Mouse (Mus musculus): ENCODE measurements at regions not wholly inside any gene's neighbourhood (a gene's known extent, or its start where the extent isn't known, plus 50 kb on each side); places are given as distances from the start of the nearest gene placed in this dataset.
A peak's percentile ranks its signal among the peaks of the same experiment; 100 is the strongest.
"Not testable (repeated sequence)": the region's sequence is repeated elsewhere in the genome, so short reads cannot be mapped to it uniquely, and the experiment has no call there.

DNA sequence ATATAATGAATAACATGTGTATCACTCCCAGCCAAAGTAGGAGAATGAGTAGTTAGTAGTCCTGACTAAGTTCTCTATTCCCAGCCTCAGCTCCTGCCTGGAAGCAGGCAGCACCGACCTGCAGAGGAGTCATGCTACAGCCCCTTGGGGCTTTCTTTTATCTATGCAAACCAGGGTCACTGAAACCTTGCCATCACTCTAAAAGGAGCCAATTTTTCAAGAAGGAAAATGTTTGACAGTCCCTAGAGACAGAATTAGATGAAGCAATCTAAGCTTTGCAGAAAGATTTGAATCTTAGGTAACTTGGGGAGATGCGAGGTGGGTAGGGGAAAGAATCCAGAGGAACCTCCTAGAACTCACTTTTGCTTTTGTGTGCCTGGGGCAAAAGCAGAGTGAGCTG is 103.5 kb upstream of the Sec61g start:
- 68% methylated on average over 2 of the region's 2 CpGs for WGBS
- Histone ChIP-seq H3K4me2 (replicated peaks; ENCODE audit: low read depth, low read length) (no peak overlapping the region), H3K27ac (ENCODE audit: low read length) (no peak overlapping the region), H3K4me1 (ENCODE audit: insufficient read depth, low read depth, low read length) (no peaks in the 10 kb centered on the region), H3K9me3 (ENCODE audit: low read length) (no peaks in the 10 kb centered on the region), H3K9ac (replicated peaks; ENCODE audit: low read depth) (no peak overlapping the region), H3K36me3 (ENCODE audit: insufficient read depth, low read length) (no peaks in the 10 kb centered on the region), H3K4me3 (ENCODE audit: low read depth, low read length) (no peak overlapping the region), H3K27me3 (replicated peaks; ENCODE audit: insufficient read depth, low read length) (no peaks in the 10 kb centered on the region)
- DNase-seq (ENCODE audit: low spot score): no peak
- ATAC-seq: no peak
- TF ChIP-seq EP300 (IDR thresholded peaks at IDR 0.05): no peak
- TF ChIP-seq CTCF (IDR thresholded peaks at IDR 0.05): no peak

DNA sequence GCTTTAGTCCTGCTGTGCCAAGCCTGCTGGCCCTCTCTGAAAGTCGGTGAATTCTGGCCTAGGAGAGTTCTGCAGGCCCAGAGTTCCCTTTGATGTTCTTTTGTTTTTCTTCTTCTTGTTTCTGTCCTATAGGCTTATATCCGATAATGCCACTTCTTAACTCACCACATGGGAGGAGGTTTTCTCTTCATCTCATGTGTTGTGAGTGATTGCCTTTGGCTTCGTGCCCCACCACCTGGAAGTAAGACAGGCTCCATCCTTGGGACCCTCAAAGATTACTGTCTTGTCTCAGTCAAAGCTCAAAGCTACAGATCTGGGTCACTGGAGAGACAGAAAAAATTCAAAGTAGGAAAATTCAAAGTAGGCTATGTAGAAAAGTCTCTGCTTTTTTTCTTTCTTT is 104.2 kb upstream of the Sec61g start:
- TF ChIP-seq CTCF (IDR thresholded peaks at IDR 0.05) (no peak), EP300 (IDR thresholded peaks at IDR 0.05) (no peak)
- Histone ChIP-seq H3K36me3 (ENCODE audit: insufficient read depth, low read length) (no peaks in the 10 kb centered on the region), H3K4me1 (ENCODE audit: insufficient read depth, low read depth, low read length) (no peaks in the 10 kb centered on the region), H3K27ac (ENCODE audit: low read length) (no peak overlapping the region), H3K4me2 (replicated peaks; ENCODE audit: low read depth, low read length) (no peak overlapping the region), H3K27me3 (replicated peaks; ENCODE audit: insufficient read depth, low read length) (no peaks in the 10 kb centered on the region), H3K4me3 (ENCODE audit: low read depth, low read length) (no peak overlapping the region), H3K9ac (replicated peaks; ENCODE audit: low read depth) (no peak overlapping the region), H3K9me3 (ENCODE audit: low read length) (no peaks in the 10 kb centered on the region)
- DNase-seq (ENCODE audit: low spot score): no peak
- no peak for ATAC-seq
- 67% methylated on average over 3 of the region's 3 CpGs for WGBS

DNA sequence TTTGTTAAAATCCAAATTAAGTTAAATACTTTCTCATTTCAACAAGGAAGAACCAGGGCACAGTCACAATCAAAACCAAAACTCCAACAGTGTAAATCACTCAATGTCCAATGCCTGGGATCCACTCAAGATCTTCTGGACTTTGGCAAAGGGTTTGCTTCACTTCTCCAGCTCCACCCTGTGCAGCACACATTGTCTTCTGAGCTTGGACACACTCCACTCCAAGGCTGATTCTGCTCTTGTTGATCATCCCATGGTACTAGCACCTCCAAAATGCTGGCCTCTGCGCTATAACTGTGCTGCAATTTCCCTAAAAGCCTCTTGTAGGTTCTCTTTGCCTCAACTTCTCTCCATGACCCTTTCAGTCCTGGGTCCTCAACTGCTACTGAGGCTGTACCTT is 111.5 kb upstream of the Sec61g start:
- WGBS: 84% methylated on average over 1 of the region's 1 CpGs
- Histone ChIP-seq H3K27me3 (replicated peaks; ENCODE audit: insufficient read depth, low read length) (no peaks in the 10 kb centered on the region), H3K36me3 (ENCODE audit: insufficient read depth, low read length) (no peaks in the 10 kb centered on the region), H3K4me1 (ENCODE audit: insufficient read depth, low read depth, low read length) (no peaks in the 10 kb centered on the region), H3K4me2 (replicated peaks; ENCODE audit: low read depth, low read length) (no peak overlapping the region), H3K27ac (ENCODE audit: low read length) (no peak overlapping the region), H3K9ac (replicated peaks; ENCODE audit: low read depth) (no peak overlapping the region), H3K4me3 (ENCODE audit: low read depth, low read length) (no peak overlapping the region), H3K9me3 (ENCODE audit: low read length) (no peaks in the 10 kb centered on the region)
- ATAC-seq (no peak), DNase-seq (ENCODE audit: low spot score) (no peak)
- TF ChIP-seq EP300 (IDR thresholded peaks at IDR 0.05) (no peak), CTCF (IDR thresholded peaks at IDR 0.05) (no peak)

DNA sequence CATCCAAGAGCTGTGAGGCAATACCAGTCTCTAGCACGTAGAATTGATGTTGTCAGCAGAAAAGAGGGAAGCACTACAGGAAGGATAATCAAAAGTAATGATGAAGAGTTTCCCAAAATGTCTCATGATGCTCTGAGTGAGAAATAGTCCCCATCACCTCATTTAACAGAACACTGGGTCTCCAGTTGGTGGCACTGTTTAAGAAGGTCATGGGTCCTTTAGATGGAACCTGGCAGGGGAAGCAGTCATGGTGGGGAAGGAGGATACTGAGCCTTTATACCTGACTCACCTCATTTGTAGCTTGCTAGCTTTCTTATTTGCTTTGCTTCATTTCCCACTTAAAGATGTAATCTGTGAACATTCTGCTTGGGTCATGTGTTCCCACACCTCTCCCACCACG is 115.4 kb upstream of the Sec61g start:
- DNase-seq (ENCODE audit: low spot score) (no peak), ATAC-seq (no peak)
- 49% methylated on average over 2 of the region's 2 CpGs for WGBS
- H3K27me3 ChIP-seq (replicated peaks; ENCODE audit: insufficient read depth, low read length): no peaks in the 10 kb centered on the region
- no peaks in the 10 kb centered on the region for H3K9me3 ChIP-seq (ENCODE audit: low read length)
- H3K4me3 ChIP-seq (ENCODE audit: low read depth, low read length): no peak overlapping the region
- no peak overlapping the region for H3K9ac ChIP-seq (replicated peaks; ENCODE audit: low read depth)
- H3K4me1 ChIP-seq (ENCODE audit: insufficient read depth, low read depth, low read length): no peaks in the 10 kb centered on the region
- H3K4me2 ChIP-seq (replicated peaks; ENCODE audit: low read depth, low read length): no peak overlapping the region
- no peak overlapping the region for H3K27ac ChIP-seq (ENCODE audit: low read length)
- no peaks in the 10 kb centered on the region for H3K36me3 ChIP-seq (ENCODE audit: insufficient read depth, low read length)
- TF ChIP-seq CTCF (IDR thresholded peaks at IDR 0.05) (peak; percentile 10; the same call in 1 of the 2 replicates), EP300 (IDR thresholded peaks at IDR 0.05) (no peak)

DNA sequence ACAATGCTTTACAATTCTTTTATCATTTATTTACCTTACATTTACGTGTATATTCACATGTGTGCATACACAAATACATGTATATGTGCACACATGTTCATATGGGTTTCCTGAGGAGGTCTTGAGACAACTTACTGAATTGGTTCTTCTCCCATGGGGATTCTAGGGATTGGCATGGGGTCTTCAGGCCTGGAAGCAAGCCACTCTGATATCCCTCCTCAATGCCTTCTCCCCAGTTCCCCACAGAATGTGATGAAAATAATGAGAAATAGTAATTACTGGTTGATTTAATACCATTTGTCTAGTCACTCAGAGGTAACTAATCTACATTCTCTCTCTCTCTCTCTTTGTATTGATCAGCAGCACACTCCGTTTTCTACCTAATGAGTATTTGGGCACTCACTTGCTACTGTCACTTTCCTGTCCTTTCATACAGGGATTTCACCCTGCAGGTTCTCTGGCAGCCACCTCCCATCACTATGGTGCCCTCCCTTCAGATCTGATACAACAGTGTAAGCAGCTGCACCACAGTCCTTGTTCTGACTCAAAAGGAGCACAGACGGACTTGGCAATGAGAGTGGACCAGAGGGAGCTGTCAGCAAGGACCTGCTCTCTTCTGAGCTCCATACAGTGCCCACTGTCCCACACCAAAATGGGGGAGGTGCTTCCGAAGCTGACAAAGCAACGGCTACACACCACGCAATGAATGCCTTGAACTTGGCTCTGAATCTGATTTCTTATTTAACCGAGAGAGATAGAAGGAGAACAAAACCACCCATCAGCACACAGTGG is 119.2 kb upstream of the Sec61g start:
- DNase-seq (ENCODE audit: low spot score) (no peak), ATAC-seq (no peak)
- Histone ChIP-seq H3K36me3 (ENCODE audit: insufficient read depth, low read length) (no peaks in the 10 kb centered on the region), H3K9ac (replicated peaks; ENCODE audit: low read depth) (no peak overlapping the region), H3K4me2 (replicated peaks; ENCODE audit: low read depth, low read length) (no peak overlapping the region), H3K4me1 (ENCODE audit: insufficient read depth, low read depth, low read length) (no peaks in the 10 kb centered on the region), H3K27ac (ENCODE audit: low read length) (no peak overlapping the region), H3K4me3 (ENCODE audit: low read depth, low read length) (no peak overlapping the region), H3K9me3 (ENCODE audit: low read length) (no peaks in the 10 kb centered on the region), H3K27me3 (replicated peaks; ENCODE audit: insufficient read depth, low read length) (no peaks in the 10 kb centered on the region)
- TF ChIP-seq EP300 (IDR thresholded peaks at IDR 0.05): no peak
- 58% methylated on average over 7 of the region's 7 CpGs for WGBS

DNA sequence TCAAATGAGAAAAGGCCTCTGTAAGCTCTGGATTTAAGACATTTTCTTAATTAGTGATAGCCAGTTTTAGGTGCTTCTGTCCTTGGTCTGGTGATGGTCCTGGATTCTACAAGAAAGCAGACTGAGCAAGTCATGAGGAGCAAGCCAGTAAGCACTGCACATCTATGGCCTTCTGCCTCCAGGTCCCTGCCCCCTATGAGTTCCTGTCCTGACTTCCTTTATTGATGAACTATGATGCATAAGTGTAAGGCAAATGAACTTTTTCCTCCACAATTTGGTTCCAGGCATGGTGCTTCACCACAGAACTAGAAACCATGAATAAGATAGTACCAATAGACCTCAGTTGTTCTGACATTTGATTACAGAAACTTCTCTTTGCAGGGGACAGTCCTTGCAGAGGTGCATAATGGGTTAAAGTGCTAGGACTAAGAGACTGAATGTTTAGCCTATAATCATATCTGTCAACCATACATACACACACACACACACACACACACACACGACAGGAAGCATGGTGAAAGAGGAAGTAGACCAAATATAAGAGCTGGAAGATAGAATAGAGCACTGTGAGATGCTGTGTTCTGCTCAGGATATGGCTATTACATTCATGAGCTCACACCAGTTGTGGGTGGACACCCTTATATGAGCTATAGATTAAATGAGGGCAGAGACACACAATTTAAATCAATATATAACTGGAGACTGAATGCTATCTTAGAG is 121.3 kb upstream of the Sec61g start:
- no peaks in the 10 kb centered on the region for H3K36me3 ChIP-seq (ENCODE audit: insufficient read depth, low read length)
- no peaks in the 10 kb centered on the region for H3K4me1 ChIP-seq (ENCODE audit: insufficient read depth, low read depth, low read length)
- H3K9ac ChIP-seq (replicated peaks; ENCODE audit: low read depth): no peak overlapping the region
- TF ChIP-seq EP300 (IDR thresholded peaks at IDR 0.05) (no peak), CTCF (IDR thresholded peaks at IDR 0.05) (no peak)
- WGBS: 14% methylated on average over 1 of the region's 1 CpGs
- no peak overlapping the region for H3K27ac ChIP-seq (ENCODE audit: low read length)
- no peak for ATAC-seq
- H3K4me2 ChIP-seq (replicated peaks; ENCODE audit: low read depth, low read length): no peak overlapping the region
- H3K9me3 ChIP-seq (ENCODE audit: low read length): no peaks in the 10 kb centered on the region
- no peaks in the 10 kb centered on the region for H3K27me3 ChIP-seq (replicated peaks; ENCODE audit: insufficient read depth, low read length)
- no peak overlapping the region for H3K4me3 ChIP-seq (ENCODE audit: low read depth, low read length)
- no peak for DNase-seq (ENCODE audit: low spot score)

DNA sequence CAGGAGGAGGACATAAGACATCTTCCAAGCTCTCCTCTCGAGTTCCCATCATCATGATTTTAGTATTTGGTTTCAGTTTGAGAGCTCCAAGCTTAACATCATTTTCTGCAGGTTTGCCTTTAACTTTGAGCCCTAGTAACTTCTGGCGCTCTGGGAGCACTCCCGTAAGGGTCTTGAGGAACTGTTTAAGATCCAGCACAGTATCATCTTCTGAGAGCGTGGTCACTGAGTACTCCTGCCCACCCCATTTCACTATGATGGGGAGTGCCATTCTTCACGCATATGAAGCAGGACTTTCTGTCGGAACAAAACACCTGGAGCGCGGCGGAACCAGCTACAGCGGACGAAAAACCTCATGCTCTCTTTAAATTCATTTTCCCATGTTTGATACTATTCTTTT is 116.2 kb upstream of the Egfr start:
- not testable (repeated sequence) for H3K4me3 ChIP-seq (ENCODE audit: low read depth, low read length); H3K9ac ChIP-seq (replicated peaks; ENCODE audit: low read depth); H3K36me3 ChIP-seq (ENCODE audit: insufficient read depth, low read length); H3K9me3 ChIP-seq (ENCODE audit: low read length); H3K4me2 ChIP-seq (replicated peaks; ENCODE audit: low read depth, low read length); ATAC-seq; H3K27me3 ChIP-seq (replicated peaks; ENCODE audit: insufficient read depth, low read length); DNase-seq (ENCODE audit: low spot score); H3K27ac ChIP-seq (ENCODE audit: low read length); H3K4me1 ChIP-seq (ENCODE audit: insufficient read depth, low read depth, low read length)
- 93% methylated on average over 11 of the region's 11 CpGs for WGBS
